Mouse (Mus musculus) liver, embryonic 14.5 days (tissue): ENCODE data around the gene Tigd3. TPM values are rescaled to one million over a fixed set of nuclear protein-coding genes. Genes with fewer than 3 reads are reported as not detected.

Experiments
- ATAC-seq: fragments of 200-750 bp; cut with Nextera tagmentation; 2 replicates; pipeline ENCODE4 v1.8.0; 2017; ENCODE audit warnings: moderate number of reproducible peaks, mild to moderate bottlenecking, moderate library complexity; ENCODE audit not compliant: insufficient read depth
- DNase-seq, 3 experiments: peaks; one replicate each; pipeline ENCODE4 v3.0.0-alpha.2; 2012 to 2013; ENCODE audit warnings: low read depth in 3 of 3, low spot score in 3 of 3
- H3K27ac ChIP-seq: fragments of 300-500 bp; sonication (generic); 2 replicates; pipeline ENCODE4 v1.5.1; 2014; ENCODE audit warnings: moderate library complexity, mild to moderate bottlenecking, control low read depth, inconsistent platforms
- H3K27me3 ChIP-seq: fragments of 300-500 bp; sonication (generic); 2 replicates; pipeline ENCODE4 v1.6.1; 2014; ENCODE audit warnings: mild to moderate bottlenecking, low read length, moderate library complexity; ENCODE audit not compliant: control insufficient read depth, insufficient read depth
- H3K36me3 ChIP-seq: fragments of 300-500 bp; sonication (generic); replicated peaks from 2 replicates; pipeline ENCODE4 v1.6.1; 2014; ENCODE audit warnings: low read depth; ENCODE audit not compliant: control insufficient read depth, insufficient read depth
- H3K4me1 ChIP-seq, 2 experiments: fragments of 200-500 bp in 1 of 2; fragments of 300-500 bp in 1 of 2; sonication (generic) in 1 of 2; replicated peaks; 2 replicates each; pipeline ENCODE4 v1.6.1; 2012 to 2014; ENCODE audit warnings: antibody characterized with exemption in 1 of 2, inconsistent platforms in 1 of 2, low read length in 1 of 2; ENCODE audit not compliant: control insufficient read depth in 2 of 2, insufficient read depth in 2 of 2
- H3K4me2 ChIP-seq: fragments of 300-500 bp; sonication (generic); 2 replicates; pipeline ENCODE4 v1.6.1; 2014; ENCODE audit warnings: low read depth, mild to moderate bottlenecking, control low read depth, moderate library complexity
- H3K4me3 ChIP-seq, 2 experiments: fragments of 200-500 bp in 1 of 2; fragments of 300-500 bp in 1 of 2; sonication (generic) in 1 of 2; 2 replicates each; pipeline ENCODE4 v1.5.1; 2012 to 2014; ENCODE audit warnings: low read depth in 2 of 2, low read length in 2 of 2, mild to moderate bottlenecking in 2 of 2, control low read depth in 1 of 2, inconsistent platforms in 1 of 2, moderate library complexity in 1 of 2; ENCODE audit not compliant: insufficient read depth in 1 of 2
- H3K9ac ChIP-seq: fragments of 300-500 bp; sonication (generic); replicated peaks from 2 replicates; pipeline ENCODE4 v1.6.1; 2014; ENCODE audit warnings: mild to moderate bottlenecking, control low read depth, moderate library complexity
- H3K9me3 ChIP-seq: fragments of 300-500 bp; sonication (generic); 2 replicates; pipeline ENCODE4 v1.6.1; 2016; ENCODE audit warnings: low read length, mixed read lengths; ENCODE audit not compliant: control insufficient read depth
- CTCF ChIP-seq: IDR thresholded peaks from 2 replicates; pipeline ENCODE4 v1.5.1; 2016; ENCODE audit warnings: antibody characterized with exemption, low read depth, control low read depth
- EP300 ChIP-seq: IDR thresholded peaks from 2 replicates; pipeline ENCODE4 v1.6.1; 2016; ENCODE audit warnings: antibody characterized with exemption, low read depth
- WGBS: fragments of 180-500 bp; shearing (Covaris S2); extraction: QIAGEN DNeasy Blood & Tissue Kit; methylation state at CpG from one replicate; pipeline ENCODE4 v1.1.7; 2014; ENCODE audit not compliant: insufficient replicate concordance; 5-methylcytosine and 5-hydroxymethylcytosine counted together
- polyA plus RNA-seq, 2 experiments: library from polyadenylated mRNA; depleted of rRNA in 1 of 2; stranded (reverse) in 1 of 2; unstranded in 1 of 2; fragments of >200 nt; fragmentation: Nextera tagmentation in 1 of 2; extraction: Ambion mirVana in 1 of 2; gene quantifications; 2 replicates each; pipeline versions ENCODE4 v1.2.1 to v1.2.3; 2012 to 2014

Gene Tigd3
- polyA plus RNA-seq, 2 experiments = 1.1 to 2.4 TPM

DNA sequence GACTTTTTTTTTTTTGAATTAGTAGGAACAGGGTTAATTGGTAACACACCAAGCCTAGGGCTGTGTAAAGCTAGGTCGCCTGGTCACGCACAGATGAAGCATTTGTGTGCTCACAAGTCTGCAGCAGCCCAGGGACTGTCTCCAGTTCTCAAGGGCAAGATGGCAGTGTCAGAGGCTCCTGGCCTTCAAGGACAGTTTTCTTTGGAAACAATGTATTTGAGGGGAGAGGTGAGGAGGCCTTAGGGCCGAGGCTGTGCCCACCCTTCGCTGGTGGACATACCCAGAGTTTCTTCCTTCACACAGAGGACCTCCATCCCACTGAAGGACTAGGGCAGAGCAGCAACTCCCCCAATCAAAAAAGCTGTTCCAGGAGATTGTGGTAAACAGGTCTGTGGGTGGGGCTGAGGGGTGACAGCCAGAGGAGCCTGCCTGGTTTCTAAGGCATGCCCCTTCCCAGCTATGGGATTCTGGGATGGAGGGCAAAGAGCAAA, 46.6 kb downstream of the Tigd3 start:
- TF ChIP-seq EP300 (0 out of 2 replicates have a peak, but pooled peaks have one; percentile 6), CTCF (no peak)

DNA sequence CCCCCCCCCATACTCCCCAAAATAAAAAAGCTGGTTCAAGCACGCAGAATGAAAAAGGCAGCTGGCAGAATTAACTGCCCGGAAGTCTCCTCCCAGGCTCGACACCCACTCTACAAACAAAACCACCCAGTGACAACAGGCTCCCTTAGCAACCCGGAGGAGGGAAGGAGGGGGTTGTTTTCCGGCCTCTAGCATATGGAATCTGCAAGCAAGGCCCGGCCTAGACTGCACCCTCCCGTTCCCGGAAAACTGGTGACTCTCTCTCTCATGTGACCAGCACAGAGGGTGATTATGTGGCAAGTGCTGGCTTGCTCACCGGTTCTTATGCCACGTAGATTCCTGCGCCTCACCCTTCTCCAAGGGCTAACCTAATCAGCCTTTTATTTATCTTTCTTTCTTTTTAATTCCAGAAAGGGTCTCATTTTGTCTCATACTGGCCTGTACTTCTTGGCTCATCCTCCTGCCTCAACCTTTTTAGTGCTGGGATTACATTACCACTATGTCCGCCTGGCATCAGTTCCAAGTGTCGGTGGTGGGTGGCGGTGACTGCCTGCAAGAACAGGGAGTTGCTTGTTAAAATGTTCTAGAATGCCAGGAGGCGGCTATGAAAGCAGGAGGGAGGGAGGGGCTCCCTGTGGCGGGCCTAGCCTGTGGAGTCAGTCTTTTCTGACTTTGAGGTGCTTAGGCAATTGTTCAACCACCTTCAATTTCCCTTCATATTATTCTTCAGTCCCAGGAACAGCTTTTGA, 47.2 kb downstream of the Tigd3 start:
- Histone ChIP-seq H3K9ac (peak overlapping the region; percentile 87), H3K4me3 (peak overlapping the region; percentile 38 to 44), H3K27me3 (no peaks in the 10 kb centered on the region), H3K9me3 (no peaks in the 10 kb centered on the region), H3K27ac (peak overlapping the region; percentile 99), H3K36me3 (no peaks in the 10 kb centered on the region), H3K4me2 (peak overlapping the region; percentile 85), H3K4me1 (peaks cover 77 to 84% of the 10 kb centered on the region in 2 experiments)
- DNase-seq (peak; percentile 73 to 92 (median 79)), ATAC-seq (peak; percentile 38)
- TF ChIP-seq CTCF (no peak), EP300 (0 out of 2 replicates have a peak, but pooled peaks have one; percentile 28)
- WGBS = 5% methylated on average over 16 of the region's 16 CpGs

More for the DNA sequence above, 46.6 kb downstream of the Tigd3 start:
- Histone ChIP-seq H3K36me3 (no peaks in the 10 kb centered on the region), H3K4me2 (peak overlapping the region; percentile 85), H3K9me3 (no peaks in the 10 kb centered on the region), H3K9ac (peak overlapping the region; percentile 87), H3K27ac (peak overlapping the region; percentile 99), H3K4me3 (peak overlapping the region; percentile 7 to 44; a peak in 3 of 4 replicates), H3K27me3 (no peaks in the 10 kb centered on the region), H3K4me1 (peaks cover 73 to 82% of the 10 kb centered on the region in 2 experiments)
- peak; percentile 18; the same call in 1 of the 2 replicates for ATAC-seq
- WGBS = 45% methylated on average over 4 of the region's 4 CpGs
- DNase-seq = no peak

DNA sequence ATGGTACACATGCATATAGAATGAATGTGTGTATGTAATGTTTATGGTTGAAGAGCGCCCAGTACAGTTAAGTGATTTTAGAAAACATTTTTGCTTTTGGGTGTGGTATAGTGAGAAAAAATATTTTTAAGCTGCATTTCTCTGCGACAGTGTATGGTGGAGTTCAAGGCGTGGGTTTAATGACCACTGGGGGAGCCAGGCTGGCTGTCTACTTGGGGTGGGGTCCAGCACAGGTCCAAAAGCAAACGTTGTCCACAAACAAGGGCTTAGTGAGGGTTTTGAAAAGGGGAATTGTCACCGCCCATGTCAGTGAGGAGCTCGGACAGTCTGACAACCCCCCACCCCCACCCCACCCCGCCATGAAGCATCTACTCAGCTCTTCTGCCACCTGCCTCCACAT, 47.8 kb downstream of the Tigd3 start:
- TF ChIP-seq EP300 (no peak), CTCF (peak; percentile 23)
- Histone ChIP-seq H3K4me3 (peak overlapping the region; percentile 44 to 52), H3K27ac (peak overlapping the region; percentile 99), H3K9me3 (no peaks in the 10 kb centered on the region), H3K4me1 (peaks cover 77 to 85% of the 10 kb centered on the region in 2 experiments), H3K36me3 (no peaks in the 10 kb centered on the region), H3K4me2 (peak overlapping the region; percentile 85), H3K9ac (peak overlapping the region; percentile 87), H3K27me3 (no peaks in the 10 kb centered on the region)
- DNase-seq (no peak), ATAC-seq (no peak)
- under 1% methylated on average over 7 of the region's 7 CpGs for WGBS

DNA sequence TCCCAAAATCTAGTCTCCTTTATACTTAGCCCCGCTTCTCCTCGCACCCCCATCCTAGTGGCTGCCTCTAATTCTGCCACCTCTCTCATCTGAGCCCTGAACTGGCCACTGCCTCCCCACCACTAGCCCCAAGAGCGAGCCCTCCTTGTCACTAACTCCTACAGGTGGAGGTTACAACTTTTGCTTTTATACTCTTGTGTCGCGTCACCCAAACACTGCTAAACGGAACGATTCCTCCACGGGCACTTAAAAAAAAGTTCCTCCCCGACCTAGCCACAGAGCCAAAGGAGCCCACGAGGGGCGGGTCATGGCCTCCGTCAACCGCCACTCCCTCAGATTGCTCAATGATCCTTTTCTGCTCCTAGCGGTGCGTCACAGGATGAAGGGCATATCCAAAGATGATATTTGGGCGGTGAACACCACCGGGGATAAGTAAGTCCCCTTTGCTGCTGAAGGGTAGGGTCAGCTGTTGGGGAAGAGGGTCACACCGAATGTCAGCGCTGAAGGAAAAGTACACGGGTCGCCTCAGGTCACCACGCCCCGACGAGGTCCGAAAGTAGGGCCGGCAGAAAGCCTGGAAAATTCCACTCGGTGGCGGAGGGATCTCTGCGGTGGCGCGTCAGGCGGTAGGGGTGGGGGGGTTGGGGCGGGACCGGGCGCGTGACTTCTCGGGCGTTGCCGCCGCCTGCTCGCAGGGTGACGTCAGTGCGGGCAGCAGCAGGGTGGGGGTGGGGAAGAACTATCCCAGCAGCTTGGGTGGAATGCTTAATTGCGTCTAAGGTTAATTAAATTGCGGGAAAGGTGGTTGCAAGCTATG, 48.4 kb downstream of the Tigd3 start:
- H3K27me3 ChIP-seq = no peaks in the 10 kb centered on the region
- peak; percentile 55 for ATAC-seq
- peak overlapping the region; percentile 58 to 82 for H3K4me3 ChIP-seq
- TF ChIP-seq CTCF (peak; percentile 57), EP300 (peak; percentile 23; the same call in 1 of the 2 replicates)
- peak overlapping the region; percentile 87 for H3K9ac ChIP-seq
- no peaks in the 10 kb centered on the region for H3K9me3 ChIP-seq
- no peaks in the 10 kb centered on the region for H3K36me3 ChIP-seq
- H3K27ac ChIP-seq = peak overlapping the region; percentile 99
- peak; percentile 90 to 94 (median 90) for DNase-seq
- H3K4me2 ChIP-seq = peak overlapping the region; percentile 85
- 1% methylated on average over 45 of the region's 45 CpGs for WGBS
- H3K4me1 ChIP-seq = peaks cover 79 to 88% of the 10 kb centered on the region in 2 experiments
